Mouse (Mus musculus): ENCODE measurements at regions not wholly inside any gene's neighbourhood (a gene's known extent, or its start where the extent isn't known, plus 50 kb on each side); places are given as distances from the start of the nearest gene placed in this dataset.

GRCm38 (mm10) chr6:116767738-116768522, 51.2 kb upstream of the Tmem72 start:
- DNase-seq, result peak; percentile 75

- peak; percentile 26 for DNase-seq
Observed at GRCm38 (mm10) chr6:116774954-116775675, 58.4 kb upstream of the Tmem72 start.

GRCm38 (mm10) chr6:116786553-116787335, 70.0 kb upstream of the Tmem72 start:
- DNase-seq, result no peak

DNA sequence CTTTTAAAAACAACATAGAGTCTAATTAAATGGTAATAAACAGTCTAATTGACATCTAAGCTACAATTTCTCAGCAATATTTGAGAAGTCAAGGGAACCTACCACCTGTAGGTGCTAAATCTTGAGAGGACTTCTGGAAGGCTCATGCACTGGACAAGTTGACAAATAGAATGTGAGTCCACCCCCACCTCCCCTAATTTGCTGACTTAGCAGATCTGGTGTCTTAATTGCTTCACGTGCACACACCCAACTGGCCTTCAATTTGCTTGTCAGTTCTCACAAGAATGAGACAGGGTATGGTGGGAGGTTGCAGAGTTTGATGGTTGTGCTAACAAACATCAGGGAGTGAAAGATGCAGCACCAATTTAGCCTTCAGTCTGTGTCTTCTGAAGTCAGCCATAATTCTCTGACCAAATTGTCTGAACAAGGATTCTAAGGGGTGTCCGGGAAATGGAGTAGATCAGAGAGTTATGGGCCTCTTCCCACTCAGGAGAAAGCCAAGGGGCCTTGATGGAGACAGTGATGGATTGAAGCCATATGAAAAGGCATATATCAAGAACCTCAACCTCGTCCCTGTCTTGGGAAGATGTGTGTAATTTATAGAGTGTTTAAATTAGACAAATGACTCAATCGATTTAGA, 76.7 kb upstream of the Tmem72 start:
- no peak for DNase-seq

GRCm38 (mm10) chr6:116793961-116794336, 77.2 kb upstream of the Tmem72 start:
- DNase-seq, result no peak

GRCm38 (mm10) chr6:116821215-116821912, 104.7 kb upstream of the Tmem72 start:
- DNase-seq, result peak; percentile 50

- no peak for DNase-seq
Observed at GRCm38 (mm10) chr6:116822605-116823004, 105.9 kb upstream of the Tmem72 start.

GRCm38 (mm10) chr6:116825628-116826027, 108.9 kb upstream of the Tmem72 start:
- no peak for DNase-seq

- peak; percentile 76 for DNase-seq
Observed at GRCm38 (mm10) chr6:116829341-116829740, 112.6 kb upstream of the Tmem72 start.

DNA sequence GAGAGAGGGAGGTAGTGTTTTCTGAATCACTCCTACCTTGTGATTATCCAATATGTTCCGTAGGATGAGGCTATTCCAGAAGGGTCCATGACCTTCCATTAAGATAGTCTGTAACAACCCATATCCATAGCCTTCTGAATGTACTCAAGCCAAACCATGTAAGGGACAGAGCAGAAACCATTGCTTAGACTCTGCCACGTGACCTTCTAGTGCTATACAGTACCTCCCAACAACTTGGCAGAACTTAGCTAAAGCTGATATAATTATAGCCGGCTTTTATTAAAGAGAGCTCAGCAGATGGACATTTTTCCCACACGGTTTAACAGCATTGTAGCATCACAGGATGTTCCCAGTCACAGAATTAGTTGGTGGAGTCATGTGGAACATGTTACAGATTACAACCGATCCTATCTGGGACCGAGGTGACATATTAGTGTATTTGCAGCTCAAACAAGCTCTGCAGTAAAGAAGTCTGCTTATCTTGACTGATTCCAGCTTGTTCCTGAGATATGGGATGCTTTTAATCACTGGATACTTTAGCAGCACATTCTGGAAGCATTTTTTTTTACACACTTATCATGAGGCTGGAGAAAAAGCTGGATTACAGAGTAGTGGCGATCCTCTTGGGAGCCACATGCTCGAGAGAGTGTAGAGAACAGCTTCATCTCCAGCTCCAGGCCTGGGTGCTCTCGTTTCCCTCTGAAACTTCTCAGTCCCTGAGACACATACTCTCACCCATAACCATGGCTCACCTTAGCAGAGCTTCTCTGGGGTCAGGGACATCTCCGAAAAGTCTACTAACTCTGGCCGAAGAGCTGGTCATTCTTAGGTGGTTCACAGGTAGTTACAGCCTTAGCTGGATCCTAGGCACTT, 129.5 kb upstream of the Tmem72 start:
- DNase-seq, result no peak

- no peak for DNase-seq
Observed at GRCm38 (mm10) chr6:116848538-116849093, 131.9 kb upstream of the Tmem72 start.

- DNase-seq, result no peak
Observed at GRCm38 (mm10) chr6:116854029-116854428, 137.3 kb upstream of the Tmem72 start.

GRCm38 (mm10) chr6:116856093-116856492, 139.4 kb upstream of the Tmem72 start:
- no peak for DNase-seq

GRCm38 (mm10) chr6:116856917-116857491, 140.3 kb upstream of the Tmem72 start:
- DNase-seq, result no peak

GRCm38 (mm10) chr6:116863130-116863529, 146.4 kb upstream of the Tmem72 start:
- no peak for DNase-seq

GRCm38 (mm10) chr6:116863626-116864025, 146.9 kb upstream of the Tmem72 start:
- no peak for DNase-seq

DNA sequence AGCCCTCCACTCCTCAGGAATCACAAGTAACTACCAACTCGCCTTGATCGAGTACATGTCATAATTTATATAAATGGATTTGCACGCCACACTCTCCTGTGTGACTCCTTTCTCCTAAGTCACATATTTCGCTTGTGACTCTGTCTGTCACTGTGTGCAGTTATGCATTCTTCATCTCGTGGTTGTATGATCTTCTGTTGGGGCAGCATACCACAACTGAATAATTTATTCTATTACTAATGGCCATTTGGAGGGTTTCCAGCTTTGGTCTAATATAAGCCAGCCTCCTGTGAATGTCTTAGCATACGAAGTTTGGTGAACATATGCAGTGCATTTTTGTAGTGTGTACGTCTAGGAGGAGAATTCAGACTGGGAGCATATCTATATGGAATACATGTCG, 176.6 kb upstream of the Tmem72 start:
- no peak for DNase-seq

DNA sequence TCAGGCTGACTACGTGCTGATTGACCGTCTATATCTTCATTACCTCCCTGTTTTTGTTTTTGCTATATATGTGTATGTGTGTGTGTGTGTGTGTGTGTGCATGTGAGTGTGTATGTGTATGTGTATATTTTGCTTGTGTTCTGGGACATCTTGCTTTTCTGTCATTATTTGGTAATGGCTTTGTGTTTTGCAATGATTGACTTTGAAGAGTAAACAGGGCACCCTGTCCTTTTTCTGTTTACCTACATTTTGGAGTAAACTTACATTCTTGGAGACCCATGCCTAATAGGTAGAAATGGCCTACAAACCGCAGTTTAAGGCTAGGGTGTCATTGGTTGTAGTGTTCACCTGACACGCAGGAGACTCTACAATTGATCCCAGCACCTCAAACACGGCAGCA, 177.5 kb upstream of the Tmem72 start:
- no peak for DNase-seq

DNA sequence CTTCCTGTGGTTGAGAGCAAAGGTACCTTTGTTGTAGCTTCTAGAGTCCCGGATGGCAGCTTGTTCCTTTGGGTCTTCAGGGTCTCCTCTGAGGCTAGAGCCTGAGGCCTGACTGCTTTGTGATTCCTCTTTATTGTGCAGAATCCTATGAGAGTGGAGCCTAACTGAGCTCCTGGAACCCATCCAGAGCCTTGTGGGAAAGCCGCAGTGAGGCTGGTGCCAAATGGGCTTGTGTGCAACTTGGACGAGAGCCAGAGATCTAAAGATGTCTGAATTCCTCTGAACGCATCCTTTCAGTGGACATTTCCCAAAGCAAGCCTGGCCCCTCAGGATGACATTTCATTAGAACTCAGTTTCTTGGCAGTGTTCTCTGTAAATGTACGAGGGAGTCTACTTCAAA, 178.4 kb upstream of the Tmem72 start:
- DNase-seq, result peak; percentile 3

GRCm38 (mm10) chr6:116896132-116896630, 179.5 kb upstream of the Tmem72 start:
- DNase-seq, result no peak

Data from lung, postnatal 36 days (tissue).